ENCODE assay signal across 16 mouse cellular contexts in the genomic region with DNA sequence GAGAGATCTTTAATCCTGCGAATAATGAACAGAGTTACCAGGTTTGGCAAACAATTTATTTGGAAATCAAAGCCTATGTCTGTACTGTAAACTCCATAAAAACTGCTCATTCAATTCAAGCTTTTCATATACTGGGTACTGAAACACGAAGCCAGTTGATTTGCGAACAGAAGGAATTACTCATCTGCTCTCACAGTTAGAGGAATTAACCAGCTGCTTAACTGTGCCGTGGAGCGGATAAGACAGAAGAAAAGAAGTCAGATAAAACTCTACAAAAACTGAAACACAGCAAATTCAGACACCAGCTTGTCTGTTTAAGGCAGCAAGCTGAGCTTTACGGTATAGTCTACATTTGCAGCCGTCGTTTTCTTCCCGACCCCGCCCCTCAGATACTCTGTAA.
"Had no signal": no experiment of that assay in that cellular context is flagged by ENCODE, and none has a peak within 500 bp of the region (broad histone marks: within the 10 kb centered on the region; RNA-seq: fewer than 3 reads in every experiment).

No protein-coding gene starts in this region.

- ATAC-seq: liver, embryonic 12.5 days had no signal

- H3K27ac ChIP-seq: kidney, postnatal 0 days; limb, embryonic 15.5 days; liver, embryonic 12.5 days; midbrain, embryonic 10.5 days; neural tube, embryonic 12.5 days; stomach, embryonic 15.5 days had no signal

- H3K4me3 ChIP-seq: limb, embryonic 15.5 days; liver, embryonic 12.5 days; midbrain, embryonic 10.5 days; myocyte; neural tube, embryonic 12.5 days; stomach, embryonic 15.5 days had no signal

- DNase-seq: kidney, adult 9 months; layer of hippocampus, postnatal 36 days; lung, embryonic 14.5 days; lung, postnatal 10 days; lung, postnatal 4 days; midbrain, embryonic 14.5 days; right cerebral cortex, postnatal 14 days; thymus, adult 18-20 months; thymus, postnatal 25 days had no signal
